ENCODE assay signal across 12 mouse cellular contexts in the genomic region with DNA sequence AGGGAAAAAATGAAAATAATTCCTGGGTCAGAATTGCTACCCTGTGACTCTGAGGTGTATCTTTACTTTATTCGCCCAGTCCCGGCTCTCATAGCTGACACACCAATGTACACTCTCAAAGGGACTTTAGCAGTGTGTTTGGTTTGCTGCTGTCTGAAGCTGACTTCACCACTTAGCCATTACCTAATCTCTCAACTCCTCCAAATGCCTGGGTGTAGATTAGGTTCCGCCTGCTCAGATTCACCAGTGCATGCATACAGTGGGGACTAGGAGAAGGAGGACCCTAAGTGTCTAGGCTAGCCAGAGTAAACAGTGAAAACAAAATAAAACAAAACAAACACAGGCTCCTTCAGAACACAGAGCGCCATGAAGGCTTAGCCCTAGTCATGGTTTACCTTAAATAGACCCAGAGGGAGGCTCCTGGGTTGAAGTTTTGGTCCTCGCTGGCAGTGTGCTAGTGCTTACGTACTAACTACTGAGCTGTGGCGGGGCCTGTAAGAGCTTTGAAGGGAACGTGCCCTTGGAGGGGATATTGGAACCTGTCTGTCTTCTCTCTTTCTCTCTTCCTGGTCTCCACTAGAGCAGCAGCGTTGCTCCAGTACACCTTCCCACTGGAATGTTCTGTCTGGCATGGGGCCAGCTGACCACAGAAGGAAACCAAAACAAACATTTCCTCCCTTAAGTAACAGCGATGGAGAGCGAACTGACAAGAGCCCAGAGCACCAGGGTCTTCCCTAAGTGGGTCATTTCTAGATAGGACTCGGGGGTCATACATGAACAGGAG. TPM values are rescaled to one million over a fixed set of nuclear protein-coding genes. Genes with fewer than 3 reads are reported as not detected.
DNase-seq lines count a peak whose midpoint lies in the region; ATAC-seq and TF ChIP-seq lines count a peak whose summit lies in the region.
"Had no signal": no experiment of that assay in that cellular context is flagged by ENCODE, and none has a peak within 500 bp of the region (broad histone marks: within the 10 kb centered on the region; RNA-seq: fewer than 3 reads in every experiment).

No protein-coding gene starts in this region.

- no peaks in the 10 kb centered on the region for H3K36me3 ChIP-seq in midbrain, embryonic 10.5 days
- H3K36me3 ChIP-seq: embryonic facial prominence, embryonic 13.5 days; liver, embryonic 15.5 days; neural tube, embryonic 12.5 days had no signal

- H3K4me3 ChIP-seq in lung, adult 2 months (replicated peaks; ENCODE audit: extremely low read depth, low read depth, low read length), result peak overlapping the region; percentile 4
- no peak overlapping the region for H3K4me3 ChIP-seq in midbrain, embryonic 10.5 days
- H3K4me3 ChIP-seq: embryonic facial prominence, embryonic 13.5 days; liver, embryonic 15.5 days; neural tube, embryonic 12.5 days had no signal

- no peak for TF ChIP-seq POLR2A in lung, adult 2 months (IDR thresholded peaks at IDR 0.05; ENCODE audit: borderline replicate concordance, extremely low read depth, low read depth, low read length)

- no peaks in the 10 kb centered on the region for H3K9me3 ChIP-seq in midbrain, embryonic 10.5 days (replicated peaks)
- H3K9me3 ChIP-seq: embryonic facial prominence, embryonic 13.5 days; liver, embryonic 15.5 days; neural tube, embryonic 12.5 days had no signal

- H3K4me1 ChIP-seq in lung, adult 2 months (ENCODE audit: control insufficient read depth, insufficient read depth, low read length), result peaks cover 24% of the 10 kb centered on the region
- 0 out of 2 replicates have a peak, but pooled peaks cover 3% of the 10 kb centered on the region for H3K4me1 ChIP-seq in midbrain, embryonic 10.5 days

- 45% methylated on average over 12 of the region's 12 CpGs for WGBS in lung, adult 2 months
- 79% methylated on average over 12 of the region's 12 CpGs for WGBS in midbrain, embryonic 10.5 days

- ATAC-seq in megakaryocyte-erythroid progenitor cell, adult 5-6 weeks (replicated peaks; ENCODE audit: low FRiP score, low TSS enrichment, poor library complexity, severe bottlenecking), result no peak

- TF ChIP-seq CTCF in lung, adult 2 months (IDR thresholded peaks at IDR 0.05; ENCODE audit: insufficient read depth, low read length), result no peak

- intact Hi-C loops in heart, postnatal 14 days (cut with DNase I), result loop anchor here (2.0 to 10.0 kb wide), 2 partner anchors 15 to 267 kb away; no protein-coding TSS in a partner anchor

- H3K27ac ChIP-seq in midbrain, embryonic 10.5 days (replicated peaks), result no peak overlapping the region
- H3K27ac ChIP-seq: embryonic facial prominence, embryonic 13.5 days; liver, embryonic 15.5 days; neural tube, embryonic 12.5 days had no signal

- H3K27me3 ChIP-seq in midbrain, embryonic 10.5 days (ENCODE audit: low read depth, poor library complexity, severe bottlenecking), result no peaks in the 10 kb centered on the region
- H3K27me3 ChIP-seq: embryonic facial prominence, embryonic 13.5 days; liver, embryonic 15.5 days; neural tube, embryonic 12.5 days had no signal

- DNase-seq in 3134 (ENCODE audit: extremely low read depth, insufficient read length, low spot score), result peak; percentile 47
- peak; percentile 62 for DNase-seq in adrenal gland, postnatal 14 days
- peak; percentile 51 to 69 for DNase-seq in heart, postnatal 14 days
- DNase-seq in lung, adult 2 months, result peak; percentile 65
- no peak for DNase-seq in thymus, postnatal 10 days (ENCODE audit: low spot score in 2 of 2)
- DNase-seq in midbrain, embryonic 10.5 days (ENCODE audit: low spot score), result no peak
- no peak for DNase-seq in embryo, embryonic 10 days (ENCODE audit: low spot score)
- DNase-seq: right cerebral cortex, postnatal 4 days had no signal

RNA-seq across cellular contexts. Expression of a gene that starts 16.2 kb away (rescaled TPM):
- total RNA-seq in adrenal gland, postnatal 14 days (2021), result 18.7 and 19.1 TPM in 2 replicates
- 10 to 100 TPM; 13.4 to 17.7 TPM for total RNA-seq in heart, postnatal 14 days (2021)
- polyA plus RNA-seq in lung, adult 2 months (2012; rRNA removed), result 4.0 and 7.1 TPM in 2 replicates
- polyA plus RNA-seq in midbrain, embryonic 10.5 days (2016; fragmentation: Nextera tagmentation; extraction: Ambion mirVana), result 1.8 and 2.6 TPM in 2 replicates
- total RNA-seq in megakaryocyte-erythroid progenitor cell, adult 5-6 weeks (2014; fragmentation: Nextera tagmentation), result 7.9 and 11.5 TPM in 2 replicates
- 8.5 and 20.1 TPM in 2 replicates for total RNA-seq in megakaryocyte-erythroid progenitor cell, adult 5-6 weeks (2017)

Comparison
In these comparisons a context has a peak if more than half of its experiments do, and no peak if none do; other contexts are left out.
1. DNase-seq: peak in 3134 (single experiment), adrenal gland, postnatal 14 days (single experiment), heart, postnatal 14 days (2 of 2) and lung, adult 2 months (single experiment); none in thymus, postnatal 10 days (0 of 2), midbrain, embryonic 10.5 days (single experiment) and embryo, embryonic 10 days (single experiment).